Mouse (Mus musculus) limb, embryonic 11.5 days (tissue): ENCODE measurements around the gene Msi1. TPM values are rescaled to one million over a fixed set of nuclear protein-coding genes. Genes with fewer than 3 reads are reported as not detected.
A peak's percentile ranks its signal among the peaks of the same experiment; 100 is the strongest.

Experiments
- ATAC-seq: fragments of 200-750 bp; cut with Nextera tagmentation; 2 replicates; pipeline ENCODE4 v1.8.0; 2017; ENCODE audit warnings: low read depth; ENCODE audit not compliant: insufficient number of reproducible peaks, low FRiP score, low TSS enrichment
- DNase-seq: peaks from one replicate; pipeline ENCODE4 v3.0.0-alpha.2; 2015; ENCODE audit warnings: low spot score
- H3K27ac ChIP-seq: fragments of 300-500 bp; sonication (generic); replicated peaks from 2 replicates; pipeline ENCODE4 v1.5.1; 2014; ENCODE audit warnings: low read depth, mild to moderate bottlenecking, low read length
- H3K27me3 ChIP-seq: fragments of 300-500 bp; sonication (generic); 2 replicates; pipeline ENCODE4 v1.6.1; 2014; ENCODE audit warnings: mild to moderate bottlenecking, low read length, mixed read lengths; ENCODE audit not compliant: control insufficient read depth, insufficient read depth
- H3K36me3 ChIP-seq: fragments of 300-500 bp; sonication (generic); 2 replicates; pipeline ENCODE4 v1.6.1; 2014; ENCODE audit warnings: mild to moderate bottlenecking, low read length, moderate library complexity, mixed read lengths; ENCODE audit not compliant: control insufficient read depth, insufficient read depth
- H3K4me1 ChIP-seq: fragments of 300-500 bp; sonication (generic); 2 replicates; pipeline ENCODE4 v1.6.1; 2014; ENCODE audit warnings: low read length, mixed read lengths; ENCODE audit not compliant: control insufficient read depth, insufficient read depth
- H3K4me2 ChIP-seq: fragments of 300-500 bp; sonication (generic); 2 replicates; pipeline ENCODE4 v1.6.1; 2014; ENCODE audit warnings: low read depth, mild to moderate bottlenecking, moderate library complexity; ENCODE audit not compliant: severe bottlenecking
- H3K4me3 ChIP-seq: fragments of 300-500 bp; sonication (generic); 2 replicates; pipeline ENCODE4 v1.5.1; 2014; ENCODE audit warnings: low read depth, low read length
- H3K9ac ChIP-seq: fragments of 300-500 bp; sonication (generic); 2 replicates; pipeline ENCODE4 v1.6.1; 2014; ENCODE audit warnings: mild to moderate bottlenecking, low read length
- H3K9me3 ChIP-seq: fragments of 300-500 bp; sonication (generic); 2 replicates; pipeline ENCODE4 v1.6.1; 2016; ENCODE audit warnings: low read length; ENCODE audit not compliant: control insufficient read depth
- WGBS: fragments of 180-500 bp; shearing (Covaris S2); extraction: QIAGEN DNeasy Blood & Tissue Kit; methylation state at CpG from one replicate; pipeline ENCODE4 v1.1.7; 2014; 5-methylcytosine and 5-hydroxymethylcytosine counted together
- polyA plus RNA-seq: library from polyadenylated mRNA; unstranded; fragments of >200 nt; fragmentation: Nextera tagmentation; extraction: Ambion mirVana; gene quantifications from 2 replicates; pipeline ENCODE4 v1.2.1, GENCODE M21; 2014

Gene Msi1
- polyA plus RNA-seq, 1 experiment from 2014 or later: 45.9 TPM

- H3K27ac ChIP-seq: peak overlapping the region; percentile 52; the same call in 1 of the 2 replicates
- no peaks in the 10 kb centered on the region for H3K36me3 ChIP-seq
- peak; percentile 63 for DNase-seq
- H3K4me2 ChIP-seq: peak overlapping the region; percentile 93
- no peak for ATAC-seq
- H3K4me1 ChIP-seq: peaks cover 58% of the 10 kb centered on the region
- H3K27me3 ChIP-seq: peaks cover 2% of the 10 kb centered on the region; the same call in 1 of the 2 replicates
- peak overlapping the region; percentile 97 for H3K4me3 ChIP-seq
- 7% methylated on average over 14 of the region's 14 CpGs for WGBS
- H3K9ac ChIP-seq: peak overlapping the region; percentile 97
- no peaks in the 10 kb centered on the region for H3K9me3 ChIP-seq
Observed at GRCm38 (mm10) chr5:115431061-115431897, 1.9 kb downstream of the Msi1 start.

- Histone ChIP-seq H3K27me3 (peaks cover 1% of the 10 kb centered on the region; the same call in 1 of the 2 replicates), H3K27ac (no peak overlapping the region; the same call in 1 of the 2 replicates), H3K4me1 (peaks cover 63% of the 10 kb centered on the region), H3K9me3 (no peaks in the 10 kb centered on the region), H3K4me2 (peak overlapping the region; percentile 93), H3K9ac (peak overlapping the region; percentile 97), H3K4me3 (peak overlapping the region; percentile 97; the same call in 1 of the 2 replicates), H3K36me3 (no peaks in the 10 kb centered on the region)
- DNase-seq (no peak), ATAC-seq (no peak)
- WGBS: 47% methylated on average over 7 of the region's 7 CpGs
Observed at GRCm38 (mm10) chr5:115431898-115432259, 2.5 kb downstream of the Msi1 start.

DNA sequence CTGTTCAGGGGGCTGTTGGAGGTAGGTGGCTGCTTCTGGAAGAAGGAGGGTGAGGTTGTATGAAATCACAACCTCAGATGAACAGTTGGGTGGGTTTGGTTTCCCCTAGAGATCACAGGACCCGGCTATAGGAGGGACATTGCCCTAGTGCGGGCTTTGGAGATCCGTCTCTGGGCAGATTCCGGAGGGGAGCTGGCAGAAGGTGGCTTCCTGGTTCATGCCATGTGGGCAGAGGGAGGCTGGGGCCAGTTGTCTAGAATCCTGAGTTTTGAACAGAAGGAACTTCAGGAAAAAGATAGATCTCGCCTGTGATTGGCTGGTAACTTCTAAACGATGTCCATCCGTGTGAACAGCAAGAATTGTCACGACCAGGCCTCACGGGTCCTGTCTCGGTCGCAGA is 3.0 kb downstream of the Msi1 start:
- Histone ChIP-seq H3K27me3 (no peaks in the 10 kb centered on the region), H3K27ac (no peak overlapping the region), H3K4me2 (no peak overlapping the region), H3K36me3 (no peaks in the 10 kb centered on the region), H3K9me3 (no peaks in the 10 kb centered on the region), H3K9ac (no peak overlapping the region), H3K4me1 (peaks cover 66% of the 10 kb centered on the region), H3K4me3 (0 out of 2 replicates have a peak overlapping the region, but pooled peaks have one; percentile 97)
- DNase-seq (no peak), ATAC-seq (no peak)
- 82% methylated on average over 11 of the region's 11 CpGs for whole genome bisulfite sequencing

GRCm38 (mm10) chr5:115433191-115433590 is 3.8 kb downstream of the Msi1 start:
- WGBS: 83% methylated on average over 8 of the region's 8 CpGs
- Histone ChIP-seq H3K27me3 (no peaks in the 10 kb centered on the region), H3K4me1 (peaks cover 71% of the 10 kb centered on the region), H3K9me3 (no peaks in the 10 kb centered on the region), H3K27ac (no peak overlapping the region; the same call in 1 of the 2 replicates), H3K9ac (no peak overlapping the region), H3K4me2 (no peak overlapping the region), H3K4me3 (no peak overlapping the region), H3K36me3 (no peaks in the 10 kb centered on the region)
- DNase-seq (no peak), ATAC-seq (no peak)

GRCm38 (mm10) chr5:115434280-115434852 is 5.0 kb downstream of the Msi1 start:
- Histone ChIP-seq H3K4me1 (peaks cover 76% of the 10 kb centered on the region), H3K9me3 (no peaks in the 10 kb centered on the region), H3K9ac (no peak overlapping the region), H3K36me3 (peaks cover 3% of the 10 kb centered on the region; the same call in 1 of the 2 replicates), H3K4me2 (peak overlapping the region; percentile 64; the same call in 1 of the 2 replicates), H3K4me3 (no peak overlapping the region), H3K27ac (peak overlapping the region; percentile 97), H3K27me3 (no peaks in the 10 kb centered on the region)
- ATAC-seq (no peak), DNase-seq (no peak)
- WGBS: 32% methylated on average over 11 of the region's 11 CpGs

- ATAC-seq: no peak
- no peak overlapping the region; the same call in 1 of the 2 replicates for H3K4me3 ChIP-seq
- H3K9me3 ChIP-seq: no peaks in the 10 kb centered on the region
- WGBS: 20% methylated on average over 15 of the region's 15 CpGs
- H3K27ac ChIP-seq: peak overlapping the region; percentile 97
- H3K36me3 ChIP-seq: peaks cover 8% of the 10 kb centered on the region
- peak overlapping the region; percentile 44; the same call in 1 of the 2 replicates for H3K9ac ChIP-seq
- peak overlapping the region; percentile 64 for H3K4me2 ChIP-seq
- peaks cover 76% of the 10 kb centered on the region for H3K4me1 ChIP-seq
- peak; percentile 55 for DNase-seq
- H3K27me3 ChIP-seq: no peaks in the 10 kb centered on the region
Observed at GRCm38 (mm10) chr5:115434853-115435754, 5.7 kb downstream of the Msi1 start.

DNA sequence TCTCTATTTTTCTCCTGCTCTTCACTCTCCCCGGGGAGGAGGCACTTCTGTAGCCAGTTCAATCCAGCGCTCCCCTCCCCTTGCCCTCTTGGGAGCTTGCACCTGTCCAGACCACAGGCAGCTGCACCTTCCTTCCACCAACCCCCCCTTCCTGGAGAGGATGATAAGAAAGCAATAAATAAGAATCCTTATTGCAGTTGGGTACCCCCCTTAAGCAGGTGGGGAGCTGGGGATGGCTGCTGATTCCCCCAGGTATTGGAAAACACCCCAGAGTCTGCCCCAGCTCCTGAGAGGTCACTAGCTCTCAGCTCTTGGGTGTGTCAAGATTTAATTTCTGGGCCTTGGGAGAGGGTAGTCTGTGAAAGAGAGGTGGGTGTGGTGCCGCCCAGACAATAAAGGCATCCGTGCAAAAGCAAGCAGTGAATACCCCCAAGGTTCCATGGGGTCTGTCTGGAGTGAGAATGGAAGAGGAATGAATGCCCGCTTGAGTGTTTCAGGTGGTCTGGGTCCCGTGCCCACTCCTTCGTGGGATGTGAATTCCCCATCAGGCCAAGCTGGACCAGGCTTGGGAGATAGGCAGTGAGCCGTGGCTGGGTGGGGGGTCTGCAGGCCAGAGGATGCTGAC is 6.5 kb downstream of the Msi1 start:
- H3K36me3 ChIP-seq: peaks cover 9% of the 10 kb centered on the region
- DNase-seq (no peak), ATAC-seq (no peak)
- WGBS: 17% methylated on average over 8 of the region's 8 CpGs
- peak overlapping the region; percentile 79 for H3K9ac ChIP-seq
- peak overlapping the region; percentile 64 for H3K4me2 ChIP-seq
- no peaks in the 10 kb centered on the region for H3K9me3 ChIP-seq
- H3K27me3 ChIP-seq: no peaks in the 10 kb centered on the region
- peaks cover 78% of the 10 kb centered on the region for H3K4me1 ChIP-seq
- H3K4me3 ChIP-seq: peak overlapping the region; percentile 31
- H3K27ac ChIP-seq: peak overlapping the region; percentile 97
